Mouse (Mus musculus): Measurements from ENCODE around the gene Slc25a17. TPM values are rescaled to one million over a fixed set of nuclear protein-coding genes. Genes with fewer than 3 reads are reported as not detected.

Gene Slc25a17
- polyA plus RNA-seq, 1 experiment: 10.5 TPM

GRCm38 (mm10) chr15:81358943-81359342 lies 1.7 kb downstream of the Slc25a17 start:
- no peak for DNase-seq (ENCODE audit: low read depth in 1 of 2, low spot score in 2 of 2)
- Histone ChIP-seq H3K27ac (ENCODE audit: insufficient read depth, low read length) (no peak overlapping the region), H3K36me3 (ENCODE audit: control insufficient read depth, insufficient read depth, low read length) (peaks cover under 1% of the 10 kb centered on the region; the same call in 1 of the 2 replicates), H3K27me3 (ENCODE audit: control insufficient read depth, insufficient read depth, low read length) (no peaks in the 10 kb centered on the region), H3K4me3 (ENCODE audit: extremely low read depth, insufficient read depth, insufficient read length) (no peak overlapping the region), H3K4me1 (ENCODE audit: control insufficient read depth, insufficient read depth, insufficient read length) (0 out of 2 replicates have a peak, but pooled peaks cover 3% of the 10 kb centered on the region)
- 80% methylated on average over 3 of the region's 3 CpGs for WGBS
- TF ChIP-seq POLR2A (IDR thresholded peaks at IDR 0.05; ENCODE audit: low read depth, low read length): no peak
- TF ChIP-seq CTCF (IDR thresholded peaks at IDR 0.05; ENCODE audit: extremely low read depth, insufficient read depth, insufficient read length, insufficient replicate concordance): no peak

GRCm38 (mm10) chr15:81356946-81357345 lies 3.7 kb downstream of the Slc25a17 start:
- Histone ChIP-seq H3K36me3 (ENCODE audit: control insufficient read depth, insufficient read depth, low read length) (no peaks in the 10 kb centered on the region), H3K27ac (ENCODE audit: insufficient read depth, low read length) (no peak overlapping the region), H3K4me1 (ENCODE audit: control insufficient read depth, insufficient read depth, insufficient read length) (0 out of 2 replicates have a peak, but pooled peaks cover 3% of the 10 kb centered on the region), H3K4me3 (ENCODE audit: extremely low read depth, insufficient read depth, insufficient read length) (no peak overlapping the region), H3K27me3 (ENCODE audit: control insufficient read depth, insufficient read depth, low read length) (no peaks in the 10 kb centered on the region)
- no peak for DNase-seq (ENCODE audit: low read depth in 1 of 2, low spot score in 2 of 2)
- TF ChIP-seq CTCF (IDR thresholded peaks at IDR 0.05; ENCODE audit: extremely low read depth, insufficient read depth, insufficient read length, insufficient replicate concordance) (no peak), POLR2A (IDR thresholded peaks at IDR 0.05; ENCODE audit: low read depth, low read length) (no peak)
- WGBS: 83% methylated on average over 5 of the region's 5 CpGs

GRCm38 (mm10) chr15:81355146-81355761 lies 5.4 kb downstream of the Slc25a17 start:
- peak; percentile 25 to 47 for DNase-seq (ENCODE audit: low read depth in 1 of 2, low spot score in 2 of 2)
- TF ChIP-seq POLR2A (IDR thresholded peaks at IDR 0.05; ENCODE audit: low read depth, low read length) (no peak), CTCF (IDR thresholded peaks at IDR 0.05; ENCODE audit: extremely low read depth, insufficient read depth, insufficient read length, insufficient replicate concordance) (no peak)
- 68% methylated on average over 3 of the region's 3 CpGs for WGBS
- Histone ChIP-seq H3K4me3 (ENCODE audit: extremely low read depth, insufficient read depth, insufficient read length) (no peak overlapping the region), H3K27ac (ENCODE audit: insufficient read depth, low read length) (no peak overlapping the region), H3K27me3 (ENCODE audit: control insufficient read depth, insufficient read depth, low read length) (no peaks in the 10 kb centered on the region), H3K4me1 (ENCODE audit: control insufficient read depth, insufficient read depth, insufficient read length) (0 out of 2 replicates have a peak, but pooled peaks cover 3% of the 10 kb centered on the region), H3K36me3 (ENCODE audit: control insufficient read depth, insufficient read depth, low read length) (no peaks in the 10 kb centered on the region)

GRCm38 (mm10) chr15:81352638-81353037 lies 8.0 kb downstream of the Slc25a17 start:
- WGBS: 68% methylated on average over 1 of the region's 1 CpGs
- TF ChIP-seq CTCF (IDR thresholded peaks at IDR 0.05; ENCODE audit: extremely low read depth, insufficient read depth, insufficient read length, insufficient replicate concordance) (no peak), POLR2A (IDR thresholded peaks at IDR 0.05; ENCODE audit: low read depth, low read length) (no peak)
- H3K36me3 ChIP-seq (ENCODE audit: control insufficient read depth, insufficient read depth, low read length): no peaks in the 10 kb centered on the region
- no peak overlapping the region for H3K4me3 ChIP-seq (ENCODE audit: extremely low read depth, insufficient read depth, insufficient read length)
- no peaks in the 10 kb centered on the region for H3K27me3 ChIP-seq (ENCODE audit: control insufficient read depth, insufficient read depth, low read length)
- no peaks in the 10 kb centered on the region for H3K4me1 ChIP-seq (ENCODE audit: control insufficient read depth, insufficient read depth, insufficient read length)
- no peak for DNase-seq (ENCODE audit: low read depth in 1 of 2, low spot score in 2 of 2)
- H3K27ac ChIP-seq (ENCODE audit: insufficient read depth, low read length): no peak overlapping the region

GRCm38 (mm10) chr15:81350401-81350800 lies 10.2 kb downstream of the Slc25a17 start:
- H3K4me3 ChIP-seq (ENCODE audit: extremely low read depth, insufficient read depth, insufficient read length): no peak overlapping the region
- no peaks in the 10 kb centered on the region for H3K27me3 ChIP-seq (ENCODE audit: control insufficient read depth, insufficient read depth, low read length)
- no peak overlapping the region for H3K27ac ChIP-seq (ENCODE audit: insufficient read depth, low read length)
- TF ChIP-seq CTCF (IDR thresholded peaks at IDR 0.05; ENCODE audit: extremely low read depth, insufficient read depth, insufficient read length, insufficient replicate concordance): no peak
- no peaks in the 10 kb centered on the region for H3K36me3 ChIP-seq (ENCODE audit: control insufficient read depth, insufficient read depth, low read length)
- DNase-seq (ENCODE audit: low read depth in 1 of 2, low spot score in 2 of 2): no peak
- H3K4me1 ChIP-seq (ENCODE audit: control insufficient read depth, insufficient read depth, insufficient read length): no peaks in the 10 kb centered on the region
- WGBS: 86% methylated on average over 1 of the region's 1 CpGs

- DNase-seq (ENCODE audit: low read depth in 1 of 2, low spot score in 2 of 2): no peak
- TF ChIP-seq CTCF (IDR thresholded peaks at IDR 0.05; ENCODE audit: extremely low read depth, insufficient read depth, insufficient read length, insufficient replicate concordance): no peak
- TF ChIP-seq POLR2A (IDR thresholded peaks at IDR 0.05; ENCODE audit: low read depth, low read length): no peak
- Histone ChIP-seq H3K27me3 (ENCODE audit: control insufficient read depth, insufficient read depth, low read length) (no peaks in the 10 kb centered on the region), H3K4me1 (ENCODE audit: control insufficient read depth, insufficient read depth, insufficient read length) (no peaks in the 10 kb centered on the region), H3K36me3 (ENCODE audit: control insufficient read depth, insufficient read depth, low read length) (no peaks in the 10 kb centered on the region), H3K27ac (ENCODE audit: insufficient read depth, low read length) (no peak overlapping the region), H3K4me3 (ENCODE audit: extremely low read depth, insufficient read depth, insufficient read length) (no peak overlapping the region)
- 92% methylated on average over 2 of the region's 2 CpGs for WGBS
Measured at GRCm38 (mm10) chr15:81348366-81348765, 12.2 kb downstream of the Slc25a17 start.

GRCm38 (mm10) chr15:81347466-81347865 lies 13.1 kb downstream of the Slc25a17 start:
- Histone ChIP-seq H3K4me1 (ENCODE audit: control insufficient read depth, insufficient read depth, insufficient read length) (no peaks in the 10 kb centered on the region), H3K4me3 (ENCODE audit: extremely low read depth, insufficient read depth, insufficient read length) (no peak overlapping the region), H3K27me3 (ENCODE audit: control insufficient read depth, insufficient read depth, low read length) (no peaks in the 10 kb centered on the region), H3K27ac (ENCODE audit: insufficient read depth, low read length) (no peak overlapping the region), H3K36me3 (ENCODE audit: control insufficient read depth, insufficient read depth, low read length) (peaks cover 3% of the 10 kb centered on the region)
- no peak for TF ChIP-seq POLR2A (IDR thresholded peaks at IDR 0.05; ENCODE audit: low read depth, low read length)
- no peak for TF ChIP-seq CTCF (IDR thresholded peaks at IDR 0.05; ENCODE audit: extremely low read depth, insufficient read depth, insufficient read length, insufficient replicate concordance)
- 92% methylated on average over 2 of the region's 2 CpGs for WGBS
- DNase-seq (ENCODE audit: low read depth in 1 of 2, low spot score in 2 of 2): no peak

All from spleen, adult 2 months (tissue).